Mouse (Mus musculus) bone marrow, adult 2 months (tissue): ENCODE data around the gene Kif27. TPM values are rescaled to one million over a fixed set of nuclear protein-coding genes. Genes with fewer than 3 reads are reported as not detected.
"Not testable (repeated sequence)": the region's sequence is repeated elsewhere in the genome, so short reads cannot be mapped to it uniquely, and the experiment has no call there.

Source experiments
- H3K27ac ChIP-seq: fragments of 200-500 bp; 2 replicates; pipeline ENCODE4 v1.5.1; 2012; ENCODE audit warnings: low read depth, mild to moderate bottlenecking, control low read depth, inconsistent platforms, low read length; ENCODE audit not compliant: control insufficient read depth, poor library complexity, insufficient read depth
- H3K4me1 ChIP-seq: fragments of 200-500 bp; 2 replicates; pipeline ENCODE4 v1.6.1; 2011; ENCODE audit warnings: low read length; ENCODE audit not compliant: control insufficient read depth, insufficient read depth
- H3K4me3 ChIP-seq: fragments of 200-500 bp; replicated peaks from 2 replicates; pipeline ENCODE3; 2011; ENCODE audit warnings: mild to moderate bottlenecking, low read depth, low read length, control low read depth; ENCODE audit not compliant: control insufficient read depth
- CTCF ChIP-seq: fragments of 200-500 bp; IDR thresholded peaks from 2 replicates; pipeline ENCODE4 v1.5.1; 2011; ENCODE audit warnings: low read length, control low read depth; ENCODE audit not compliant: control insufficient read depth, insufficient read depth
- POLR2A ChIP-seq: fragments of 200-500 bp; IDR thresholded peaks from 2 replicates; pipeline ENCODE4 v1.6.1; 2011; ENCODE audit warnings: low read depth, mild to moderate bottlenecking, control low read depth, low read length, borderline replicate concordance; ENCODE audit not compliant: control insufficient read depth
- WGBS: fragments of 180-500 bp; shearing (Covaris S2); methylation state at CpG from one replicate; pipeline ENCODE4 v1.1.7; 2018; 5-methylcytosine and 5-hydroxymethylcytosine counted together
- polyA plus RNA-seq: library from polyadenylated mRNA; stranded (reverse); fragments of >200 nt; gene quantifications from 2 replicates; pipeline ENCODE4 v1.2.4, GENCODE M21; 2011; ENCODE audit warnings: low replicate concordance; ENCODE audit not compliant: missing spikeins, insufficient read depth, insufficient read length

Gene Kif27
- polyA plus RNA-seq, 1 experiment = not detected

DNA sequence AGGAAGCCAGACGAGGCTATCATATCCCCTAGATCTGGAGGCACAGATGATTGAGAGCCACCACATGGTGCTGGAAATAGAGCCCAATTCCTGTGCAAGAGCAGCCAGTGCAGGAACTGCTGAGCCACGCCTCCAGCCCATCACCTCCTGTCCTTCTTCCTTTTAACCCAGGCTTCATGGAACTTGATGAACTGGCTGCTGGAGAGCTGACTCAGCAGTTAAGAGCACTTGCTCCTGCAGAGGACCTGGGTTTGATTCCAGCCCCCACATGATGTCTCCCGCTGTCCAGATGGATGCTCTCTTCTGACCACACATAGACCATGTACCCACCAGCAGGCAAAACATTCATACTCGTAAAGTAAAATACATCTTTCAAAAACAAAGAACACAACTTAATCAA is 9.9 kb upstream of the Kif27 start:
- Histone ChIP-seq H3K27ac (no peak overlapping the region), H3K4me1 (no peaks in the 10 kb centered on the region), H3K4me3 (no peak overlapping the region)
- WGBS = 56% methylated on average over 4 of the region's 4 CpGs
- TF ChIP-seq POLR2A = no peak

DNA sequence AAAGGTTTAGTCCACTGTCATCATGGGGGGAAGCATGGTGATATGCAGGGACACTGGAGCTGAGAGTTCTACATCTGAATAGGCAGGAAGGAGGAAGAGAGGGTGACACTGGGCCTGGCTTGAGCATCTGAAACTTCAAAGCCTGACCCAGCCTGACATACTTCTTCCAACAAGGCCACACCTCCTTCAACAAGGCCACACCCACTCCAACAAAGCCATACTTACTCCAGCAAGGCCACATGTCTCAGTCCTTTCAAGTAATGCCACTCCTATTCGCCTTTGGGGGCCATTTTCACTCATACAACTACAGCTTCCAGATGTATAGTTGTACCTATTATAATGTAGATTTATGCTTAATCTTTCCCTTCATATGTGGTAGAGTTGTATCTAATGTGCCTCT is 8.7 kb upstream of the Kif27 start:
- Histone ChIP-seq H3K27ac (no peak overlapping the region), H3K4me1 (no peaks in the 10 kb centered on the region), H3K4me3 (no peak overlapping the region)
- no peak for TF ChIP-seq POLR2A
- TF ChIP-seq CTCF = no peak
- WGBS = 52% methylated on average over 1 of the region's 1 CpGs

DNA sequence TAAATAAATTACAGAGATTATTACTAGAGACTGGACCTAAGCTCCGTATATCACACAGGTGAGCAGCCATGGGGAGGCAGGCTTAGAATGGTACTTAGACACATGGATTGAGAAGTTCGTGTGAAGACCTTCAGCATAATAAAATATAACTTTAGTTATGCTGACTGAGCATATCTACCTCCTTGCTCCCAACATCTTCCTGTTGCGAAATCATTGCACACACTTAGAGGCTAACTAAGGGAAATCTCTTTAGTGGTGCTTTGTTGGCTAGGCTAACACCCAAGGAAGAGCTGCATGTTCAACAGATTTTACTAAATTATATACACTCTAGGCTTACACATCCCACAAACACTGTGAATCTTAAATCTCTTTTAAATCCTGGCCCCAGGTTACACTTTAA is 7.5 kb upstream of the Kif27 start:
- H3K27ac ChIP-seq = no peak overlapping the region
- 49% methylated on average over 3 of the region's 3 CpGs for WGBS
- H3K4me1 ChIP-seq = no peaks in the 10 kb centered on the region
- H3K4me3 ChIP-seq = no peak overlapping the region
- TF ChIP-seq POLR2A (no peak), CTCF (no peak)

DNA sequence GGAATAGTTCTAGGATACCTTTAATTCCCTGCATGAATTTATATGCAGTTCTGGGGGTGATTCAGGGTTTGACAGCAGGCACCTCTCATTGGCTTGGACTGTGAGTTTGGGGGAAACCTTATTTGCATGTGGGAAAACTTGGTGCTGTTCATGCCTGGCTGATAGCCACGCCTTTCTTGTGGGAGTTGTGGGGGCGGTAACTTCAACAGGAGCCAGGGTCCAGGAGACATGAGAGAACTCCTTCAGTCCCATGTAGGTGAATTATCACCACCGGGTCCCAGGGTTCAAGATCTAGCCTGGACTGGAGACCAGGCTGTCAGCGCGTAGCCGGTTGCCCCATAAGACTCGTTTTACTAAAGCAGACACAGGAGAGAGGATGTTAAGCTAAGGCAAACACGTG is 6.3 kb upstream of the Kif27 start:
- not testable (repeated sequence) for H3K4me3 ChIP-seq, H3K27ac ChIP-seq, H3K4me1 ChIP-seq
- 90% methylated on average over 8 of the region's 8 CpGs for WGBS

DNA sequence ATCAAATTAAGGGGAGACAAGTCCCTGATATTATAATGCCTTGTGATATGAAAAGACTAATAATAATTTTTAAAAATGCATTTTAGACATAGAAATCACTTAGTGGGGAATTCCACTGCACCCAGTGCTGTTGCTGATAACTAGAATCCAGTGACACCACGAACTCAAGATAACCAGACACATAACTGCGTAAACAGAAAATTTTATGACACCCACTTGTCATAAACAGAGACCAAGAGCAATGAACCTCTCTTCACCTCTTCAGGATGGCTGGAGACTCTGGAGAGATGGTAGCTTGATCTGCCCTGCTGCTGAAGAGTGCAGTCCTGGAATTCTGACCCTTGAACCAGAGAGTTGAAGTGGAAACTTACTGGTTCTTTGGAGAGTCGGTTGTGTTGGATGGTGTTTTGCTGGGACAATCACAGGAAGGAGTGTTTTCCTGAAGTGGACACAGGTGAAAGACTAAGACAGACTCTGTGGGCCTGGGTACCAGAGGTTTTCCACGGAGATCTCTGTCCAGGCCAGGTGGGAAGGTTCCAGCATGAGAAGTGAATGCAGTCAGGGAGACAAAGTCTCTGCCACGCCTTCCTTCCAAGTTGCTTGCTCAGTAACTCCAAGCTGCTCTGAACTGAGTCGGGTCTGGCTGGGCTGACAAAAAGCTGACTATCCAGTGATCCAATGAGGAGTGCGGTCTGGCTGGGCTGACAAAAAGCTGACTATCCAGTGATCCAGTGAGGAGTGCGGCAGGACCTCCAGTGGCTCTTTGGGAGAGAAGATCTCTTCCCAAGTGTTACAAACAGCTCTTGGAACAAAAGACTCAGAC is 5.6 kb upstream of the Kif27 start:
- no peak for TF ChIP-seq POLR2A
- no peak for TF ChIP-seq CTCF
- Histone ChIP-seq H3K27ac (no peak overlapping the region), H3K4me3 (no peak overlapping the region), H3K4me1 (no peaks in the 10 kb centered on the region)
- 72% methylated on average over 8 of the region's 8 CpGs for WGBS

DNA sequence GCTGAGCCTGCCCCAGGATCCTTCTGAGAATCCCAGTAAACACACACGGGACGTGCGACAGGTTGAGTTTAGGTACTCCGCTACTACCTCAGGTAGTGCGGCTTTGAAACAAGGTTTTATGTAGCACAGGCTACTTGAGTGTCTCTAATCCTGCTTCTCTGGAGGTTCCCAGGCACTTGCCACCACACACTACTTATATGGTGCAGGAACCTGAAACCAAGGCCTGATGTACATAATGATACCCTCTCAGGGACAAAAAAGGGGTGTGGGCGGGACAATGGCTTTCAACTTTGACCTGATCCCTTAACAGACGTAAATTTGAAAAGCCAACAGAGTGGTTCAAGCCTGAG is 357 bp upstream of the Kif27 start:
- peak overlapping the region; percentile 57 for H3K4me3 ChIP-seq
- WGBS = 23% methylated on average over 7 of the region's 7 CpGs

DNA sequence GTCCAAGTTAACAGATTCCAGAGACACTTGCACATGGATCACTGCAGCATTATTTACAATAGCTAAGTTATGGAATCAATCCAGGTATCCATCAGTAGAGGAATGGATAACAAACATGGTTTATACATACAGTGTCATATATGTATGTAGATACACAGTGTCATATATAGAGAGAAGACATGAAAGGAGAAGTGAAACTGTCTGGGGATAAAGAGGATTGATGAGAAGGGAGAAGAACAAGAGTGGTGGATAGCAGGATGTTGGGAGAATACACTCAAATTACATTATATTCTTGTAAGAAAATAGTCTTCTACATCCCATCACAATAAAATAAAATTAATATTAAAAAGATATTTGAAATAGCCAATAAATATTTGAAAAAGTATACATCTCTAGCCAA is 5.9 kb downstream of the Kif27 start:
- TF ChIP-seq CTCF (no peak), POLR2A (no peak)
- Histone ChIP-seq H3K27ac (no peak overlapping the region), H3K4me3 (no peak overlapping the region), H3K4me1 (no peaks in the 10 kb centered on the region)

More for the DNA sequence above, 357 bp upstream of the Kif27 start:
- Histone ChIP-seq H3K27ac (no peak overlapping the region), H3K4me1 (peaks cover 2% of the 10 kb centered on the region)
- TF ChIP-seq CTCF = no peak
- no peak for TF ChIP-seq POLR2A

DNA sequence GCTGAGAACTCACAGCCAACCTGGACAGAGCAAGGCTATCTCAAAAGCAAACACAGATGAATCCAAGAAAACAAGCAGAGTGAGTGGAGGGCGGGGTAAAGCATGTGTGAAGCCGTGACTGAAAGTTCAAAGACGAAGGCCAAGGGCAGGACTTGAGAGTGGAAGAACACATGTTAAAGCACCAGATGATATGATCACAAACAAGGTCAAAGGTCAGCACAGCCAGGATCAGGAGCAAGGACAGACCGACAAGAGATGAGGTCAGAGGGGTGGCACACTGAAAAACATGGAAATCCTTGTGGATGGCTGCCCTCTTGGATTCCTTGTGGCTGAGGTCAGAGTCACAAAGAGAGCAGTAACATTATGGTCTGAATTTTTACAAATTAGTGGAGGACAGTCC is 8.3 kb downstream of the Kif27 start:
- TF ChIP-seq POLR2A (no peak), CTCF (no peak)
- WGBS = 80% methylated on average over 4 of the region's 4 CpGs
- no peaks in the 10 kb centered on the region for H3K4me1 ChIP-seq
- H3K4me3 ChIP-seq = no peak overlapping the region
- H3K27ac ChIP-seq = no peak overlapping the region

DNA sequence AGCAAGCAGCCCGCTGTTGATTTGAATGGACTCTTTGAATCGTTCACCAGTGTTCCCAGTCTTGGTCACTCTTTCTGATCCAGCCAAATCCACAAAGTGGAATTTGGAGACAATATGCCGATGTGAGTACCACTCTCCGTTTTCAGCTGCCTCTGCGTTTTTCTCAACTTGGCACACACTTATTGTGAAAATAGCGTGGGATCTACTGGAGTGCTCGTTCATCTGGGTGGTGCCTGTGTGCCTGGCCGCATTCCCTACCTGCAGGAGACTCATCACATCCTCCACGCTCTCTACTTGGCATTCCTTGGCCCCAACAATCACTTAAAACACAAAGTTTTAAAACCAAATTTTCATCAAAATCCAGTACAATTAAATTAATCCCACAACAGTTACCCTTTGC is 14.4 kb downstream of the Kif27 start:
- no peaks in the 10 kb centered on the region for H3K4me1 ChIP-seq
- H3K27ac ChIP-seq = no peak overlapping the region
- TF ChIP-seq POLR2A (no peak), CTCF (no peak)
- H3K4me3 ChIP-seq = no peak overlapping the region
- WGBS = 81% methylated on average over 9 of the region's 9 CpGs
